Mouse (Mus musculus) embryonic fibroblast, embryonic 13.5 days (primary cell): ENCODE data around the gene Nectin1. TPM values are rescaled to one million over a fixed set of nuclear protein-coding genes. Genes with fewer than 3 reads are reported as not detected.

Experiments used
- H3K27ac ChIP-seq: 2 replicates; pipeline ENCODE4 v1.5.1; 2012; ENCODE audit warnings: low read length, control low read depth, inconsistent platforms; ENCODE audit not compliant: insufficient read depth
- H3K4me1 ChIP-seq: 2 replicates; pipeline ENCODE4 v1.6.1; 2011; ENCODE audit warnings: low read length; ENCODE audit not compliant: control insufficient read depth, insufficient read depth
- H3K4me3 ChIP-seq: 2 replicates; pipeline ENCODE4 v1.5.1; 2011; ENCODE audit warnings: mild to moderate bottlenecking, control low read depth, low read length; ENCODE audit not compliant: insufficient read depth
- CTCF ChIP-seq: IDR thresholded peaks from 2 replicates; pipeline ENCODE4 v1.5.1; 2011; ENCODE audit warnings: mild to moderate bottlenecking, control low read depth, low read length, moderate library complexity, borderline replicate concordance; ENCODE audit not compliant: insufficient read depth
- POLR2A ChIP-seq: IDR thresholded peaks from 2 replicates; pipeline ENCODE4 v1.6.1; 2011; ENCODE audit warnings: low read depth, mild to moderate bottlenecking, control low read depth, low read length, moderate library complexity
- polyA plus RNA-seq: library from polyadenylated mRNA; stranded (reverse); fragments of >200 nt; gene quantifications from 2 replicates; pipeline ENCODE4 v1.2.4, GENCODE M21; 2011; ENCODE audit warnings: low read depth; ENCODE audit not compliant: missing spikeins, insufficient read length

Gene Nectin1
- polyA plus RNA-seq, 1 experiment: 13.2 TPM

DNA sequence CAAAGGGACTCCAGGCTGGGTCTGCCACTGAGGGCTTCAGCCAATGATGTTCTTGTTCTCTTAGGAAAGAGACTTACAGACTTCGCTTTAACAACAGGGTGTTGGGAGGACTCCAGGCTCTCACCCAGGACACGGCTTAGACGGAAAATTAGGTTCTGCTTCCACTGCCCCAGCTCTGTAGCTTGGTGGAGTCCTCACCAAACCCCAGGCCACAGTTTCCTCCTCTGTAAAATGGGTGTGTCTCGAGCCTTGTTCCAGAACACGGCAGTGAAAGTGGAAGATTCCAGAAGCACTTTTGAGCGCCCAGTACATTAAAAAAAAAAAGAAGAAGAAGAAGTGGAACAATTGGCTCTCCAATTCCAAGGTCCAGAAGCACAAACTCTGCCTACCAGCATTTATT lies 28.7 kb downstream of the Nectin1 start:
- peaks cover 4% of the 10 kb centered on the region for H3K4me1 ChIP-seq
- TF ChIP-seq POLR2A: no peak
- no peak for TF ChIP-seq CTCF

DNA sequence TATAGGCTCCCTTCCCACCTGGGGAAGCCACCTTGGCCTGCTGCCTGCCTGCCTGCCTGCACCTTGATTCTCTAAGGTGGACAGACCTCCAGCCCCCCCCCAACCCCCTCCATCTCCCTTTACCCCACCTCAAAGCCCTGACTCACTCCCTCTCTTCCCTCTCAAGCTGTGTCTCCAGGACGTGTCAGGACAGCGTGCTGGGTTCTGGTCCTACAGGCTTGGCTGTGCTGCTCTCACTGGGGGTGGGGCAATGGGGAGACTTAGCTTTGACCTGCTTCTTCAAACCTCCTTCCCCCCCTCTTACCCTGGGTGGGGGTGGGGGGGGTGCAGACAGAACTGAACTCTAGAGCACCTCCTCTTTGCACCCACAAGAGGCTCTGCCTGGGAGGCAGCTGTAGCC lies 29.7 kb downstream of the Nectin1 start:
- TF ChIP-seq CTCF (no peak), POLR2A (no peak)
- no peak overlapping the region for H3K4me3 ChIP-seq
- peaks cover 5% of the 10 kb centered on the region for H3K4me1 ChIP-seq
- H3K27ac ChIP-seq: no peak overlapping the region

More for the DNA sequence above, 28.7 kb downstream of the Nectin1 start:
- Histone ChIP-seq H3K4me3 (no peak overlapping the region), H3K27ac (no peak overlapping the region)

DNA sequence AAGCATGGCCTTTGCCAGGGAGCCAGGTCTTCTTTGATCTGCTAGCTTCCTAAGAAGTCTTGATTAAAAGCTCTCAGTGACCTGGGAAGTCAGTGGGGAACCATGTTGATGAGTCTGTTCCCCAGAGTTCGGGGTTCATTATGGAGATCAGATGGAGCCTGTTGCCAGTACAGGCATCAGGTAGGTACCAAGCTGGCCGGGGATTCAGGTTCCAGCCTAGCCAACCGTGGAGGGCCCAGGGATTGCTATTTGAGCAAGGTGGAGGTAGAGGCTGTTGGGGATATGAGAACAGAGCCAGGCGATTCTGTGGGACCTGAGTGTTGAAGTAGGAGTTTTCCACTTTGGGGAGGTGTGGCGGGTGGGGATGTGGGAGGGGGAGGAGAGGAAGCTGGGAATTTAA lies 30.6 kb downstream of the Nectin1 start:
- TF ChIP-seq CTCF (no peak), POLR2A (no peak)
- Histone ChIP-seq H3K4me1 (peaks cover 5% of the 10 kb centered on the region), H3K4me3 (no peak overlapping the region), H3K27ac (no peak overlapping the region)

DNA sequence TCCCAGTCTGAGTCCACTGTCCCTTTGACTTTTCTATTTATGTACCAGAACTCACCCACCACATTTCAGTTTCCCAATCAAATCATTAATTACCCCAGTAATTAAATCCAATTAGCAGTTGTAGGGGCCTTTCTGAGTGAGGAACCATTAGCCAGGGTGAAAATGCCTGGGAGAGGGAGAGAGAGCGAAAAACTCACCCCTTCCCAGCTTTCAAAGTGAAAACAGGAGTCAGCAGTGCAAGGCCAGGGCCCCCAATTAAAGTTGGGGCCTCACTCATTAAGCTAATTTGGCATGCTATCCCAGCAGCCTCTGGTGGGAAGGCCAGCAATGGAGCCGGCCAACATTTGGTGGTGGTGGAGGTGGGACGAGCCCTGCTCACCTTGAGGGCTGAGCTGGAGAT lies 32.4 kb downstream of the Nectin1 start:
- Histone ChIP-seq H3K27ac (peak overlapping the region; percentile 60; the same call in 1 of the 2 replicates), H3K4me1 (peaks cover 5% of the 10 kb centered on the region), H3K4me3 (no peak overlapping the region)
- no peak for TF ChIP-seq CTCF
- no peak for TF ChIP-seq POLR2A

DNA sequence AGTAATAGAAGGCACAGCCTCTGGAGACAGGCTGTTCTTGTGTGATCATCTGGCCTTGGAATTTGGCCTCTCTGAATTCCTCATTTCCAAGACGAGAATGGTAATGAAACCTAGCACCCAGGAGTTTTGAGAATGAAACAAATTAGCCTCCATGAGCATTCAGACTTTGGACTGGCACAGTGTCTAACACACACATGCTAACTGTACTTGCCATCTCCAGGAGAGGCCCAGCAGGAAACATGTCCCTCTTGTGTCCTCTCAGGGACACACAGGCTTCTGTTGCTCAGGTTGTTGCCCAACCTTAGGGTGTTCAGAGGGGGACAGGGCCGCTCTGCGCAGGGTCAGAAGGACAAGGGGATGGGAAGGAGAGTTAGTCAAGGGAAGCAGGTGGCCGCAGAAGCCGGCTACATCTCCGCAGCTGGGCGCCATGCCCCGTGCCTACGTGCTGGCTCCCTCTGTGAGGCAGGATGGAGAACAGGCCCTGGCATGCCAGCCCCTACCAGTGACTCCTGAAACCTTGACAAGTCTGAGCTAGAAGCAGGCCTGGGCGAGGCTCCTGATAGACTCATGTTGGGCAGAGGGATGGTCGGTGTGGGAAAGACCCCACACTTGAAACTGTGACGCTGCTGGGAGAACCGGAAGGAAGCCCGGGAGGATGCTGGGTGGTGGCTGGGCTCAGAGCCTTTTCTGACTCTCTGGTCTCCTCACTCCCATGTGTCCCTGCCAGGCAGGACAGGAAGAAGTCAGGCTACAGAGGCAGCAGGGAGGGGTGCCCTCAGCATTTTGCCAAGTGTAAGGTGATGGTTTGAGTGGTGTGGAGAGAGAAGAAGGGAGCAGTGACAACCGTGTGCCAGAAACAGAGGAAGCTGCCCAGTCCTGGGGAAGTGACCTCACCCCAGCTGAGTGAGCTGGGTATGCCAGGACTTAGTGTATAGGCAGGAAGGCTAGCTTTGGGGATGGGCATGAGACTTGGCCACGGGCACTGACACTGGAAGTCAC lies 33.9 kb downstream of the Nectin1 start:
- TF ChIP-seq CTCF (no peak), POLR2A (no peak)
- Histone ChIP-seq H3K4me3 (no peak overlapping the region), H3K4me1 (peaks cover 5% of the 10 kb centered on the region), H3K27ac (peak overlapping the region; percentile 60)

DNA sequence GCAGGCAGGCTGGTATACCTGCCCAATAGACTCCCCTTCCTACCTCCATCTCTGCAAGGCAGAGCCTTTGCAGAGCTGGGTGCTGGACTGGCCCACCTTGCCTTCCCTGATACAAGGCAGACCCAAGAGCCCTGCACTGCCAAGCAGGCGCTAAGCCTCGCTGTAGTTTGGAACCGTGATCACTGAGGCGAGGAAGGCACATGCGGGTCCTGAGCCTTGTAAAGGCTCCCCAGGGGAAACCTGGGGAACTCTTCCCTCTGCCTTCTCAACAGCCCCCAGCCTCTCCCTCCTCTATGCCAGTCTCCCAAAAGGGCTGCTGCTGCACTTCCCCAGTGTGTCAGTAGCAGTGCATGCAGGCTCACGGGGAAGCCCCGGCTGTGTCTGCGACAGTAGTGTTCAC lies 37.1 kb downstream of the Nectin1 start:
- H3K4me1 ChIP-seq: peaks cover 5% of the 10 kb centered on the region
- no peak overlapping the region for H3K4me3 ChIP-seq
- TF ChIP-seq CTCF (no peak), POLR2A (no peak)
- H3K27ac ChIP-seq: no peak overlapping the region

DNA sequence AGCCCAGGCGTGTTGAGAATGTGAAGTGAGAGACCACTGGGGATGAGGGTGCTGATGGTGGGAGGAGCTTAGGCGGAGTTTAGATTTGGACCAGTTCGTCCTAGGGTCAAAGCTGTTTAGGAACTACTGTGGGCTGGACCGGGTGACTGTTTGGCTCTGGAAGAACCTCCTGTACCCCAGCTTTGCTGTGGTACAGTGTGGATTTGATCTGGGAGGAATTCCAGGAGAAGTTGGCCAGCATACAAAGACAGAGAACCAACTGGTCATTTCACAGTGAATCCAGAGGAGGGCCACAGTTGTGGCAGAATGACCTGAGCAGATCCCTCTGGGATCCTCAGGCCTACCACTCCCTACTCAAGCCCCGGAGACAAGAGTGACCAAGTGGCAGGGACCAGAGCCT lies 38.6 kb downstream of the Nectin1 start:
- Histone ChIP-seq H3K4me3 (no peak overlapping the region), H3K27ac (no peak overlapping the region), H3K4me1 (peaks cover 1% of the 10 kb centered on the region)
- no peak for TF ChIP-seq CTCF

DNA sequence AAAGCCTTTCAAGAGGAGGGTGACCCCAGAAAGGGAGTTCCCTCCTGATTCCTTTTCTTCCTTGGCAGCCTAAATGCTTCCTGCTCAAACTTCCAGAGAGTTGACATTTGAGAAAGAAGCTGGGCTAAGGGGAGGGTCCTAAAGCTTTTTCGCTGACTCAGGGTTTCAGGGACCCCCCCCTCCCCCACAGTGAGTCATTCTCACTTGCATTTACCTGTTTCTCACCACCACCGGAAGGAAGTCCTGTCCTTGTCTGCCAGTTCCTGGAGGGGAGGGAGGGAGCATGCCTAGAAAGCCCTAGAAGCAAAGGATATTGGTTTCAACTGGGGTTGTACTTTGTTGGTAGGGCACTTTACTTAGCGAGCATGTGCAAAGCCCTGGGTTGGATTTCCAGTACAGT lies 40.2 kb downstream of the Nectin1 start:
- TF ChIP-seq CTCF (no peak), POLR2A (no peak)
- Histone ChIP-seq H3K4me3 (no peak overlapping the region), H3K27ac (no peak overlapping the region), H3K4me1 (no peaks in the 10 kb centered on the region; the same call in 1 of the 2 replicates)

DNA sequence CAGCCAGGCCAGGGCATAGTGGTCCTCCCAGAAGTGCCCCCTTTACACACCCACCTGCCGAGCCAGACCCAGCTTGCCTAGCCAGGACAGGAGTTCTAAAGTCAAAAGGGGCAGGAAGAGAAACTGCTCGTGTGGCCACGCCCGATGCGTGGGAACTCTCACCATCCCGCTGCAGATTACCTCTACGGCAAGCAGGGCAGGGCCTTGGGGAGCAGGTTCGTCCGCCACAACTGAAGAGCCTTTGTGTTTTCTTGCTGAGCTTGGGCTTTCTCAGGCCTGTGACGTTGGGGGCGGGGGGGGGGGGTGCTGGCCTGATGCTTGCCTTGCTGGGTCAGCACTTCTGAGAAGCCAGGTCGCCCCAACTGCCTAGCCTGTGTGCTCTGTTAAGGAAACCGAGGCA lies 41.1 kb downstream of the Nectin1 start:
- H3K27ac ChIP-seq: no peak overlapping the region
- no peaks in the 10 kb centered on the region; the same call in 1 of the 2 replicates for H3K4me1 ChIP-seq
- TF ChIP-seq POLR2A: no peak
- TF ChIP-seq CTCF: no peak
- no peak overlapping the region for H3K4me3 ChIP-seq

DNA sequence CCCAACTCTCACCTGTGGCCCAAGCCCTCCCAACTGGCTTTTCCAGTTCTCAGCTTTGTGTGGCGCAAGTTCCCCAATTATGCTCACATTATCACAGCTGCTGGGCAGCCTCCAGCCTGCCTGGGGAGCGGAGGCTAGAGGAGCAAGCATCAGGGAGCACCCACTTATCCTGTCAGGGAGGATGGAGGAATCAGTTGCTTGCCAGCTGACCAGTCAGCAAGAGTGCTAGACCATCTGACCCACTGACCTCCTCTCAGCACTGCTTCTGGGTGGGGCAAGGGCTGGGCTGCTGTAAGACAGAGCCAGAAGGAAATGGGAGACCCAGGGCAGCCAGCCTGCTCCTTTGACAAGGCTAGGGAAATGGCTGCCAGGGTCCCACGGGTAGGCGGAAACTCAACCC lies 43.8 kb downstream of the Nectin1 start:
- no peak overlapping the region for H3K4me3 ChIP-seq
- TF ChIP-seq POLR2A: no peak
- TF ChIP-seq CTCF: no peak
- no peak overlapping the region for H3K27ac ChIP-seq
- H3K4me1 ChIP-seq: peaks cover 3% of the 10 kb centered on the region; the same call in 1 of the 2 replicates
